Mouse (Mus musculus) NIH3T3 (cell line): ENCODE results near the gene Mfsd5.

Experiments used
- DNase-seq: peaks from one replicate; pipeline ENCODE4 v3.0.0-alpha.2; 2012; ENCODE audit warnings: low read depth

Mfsd5 gene

DNA sequence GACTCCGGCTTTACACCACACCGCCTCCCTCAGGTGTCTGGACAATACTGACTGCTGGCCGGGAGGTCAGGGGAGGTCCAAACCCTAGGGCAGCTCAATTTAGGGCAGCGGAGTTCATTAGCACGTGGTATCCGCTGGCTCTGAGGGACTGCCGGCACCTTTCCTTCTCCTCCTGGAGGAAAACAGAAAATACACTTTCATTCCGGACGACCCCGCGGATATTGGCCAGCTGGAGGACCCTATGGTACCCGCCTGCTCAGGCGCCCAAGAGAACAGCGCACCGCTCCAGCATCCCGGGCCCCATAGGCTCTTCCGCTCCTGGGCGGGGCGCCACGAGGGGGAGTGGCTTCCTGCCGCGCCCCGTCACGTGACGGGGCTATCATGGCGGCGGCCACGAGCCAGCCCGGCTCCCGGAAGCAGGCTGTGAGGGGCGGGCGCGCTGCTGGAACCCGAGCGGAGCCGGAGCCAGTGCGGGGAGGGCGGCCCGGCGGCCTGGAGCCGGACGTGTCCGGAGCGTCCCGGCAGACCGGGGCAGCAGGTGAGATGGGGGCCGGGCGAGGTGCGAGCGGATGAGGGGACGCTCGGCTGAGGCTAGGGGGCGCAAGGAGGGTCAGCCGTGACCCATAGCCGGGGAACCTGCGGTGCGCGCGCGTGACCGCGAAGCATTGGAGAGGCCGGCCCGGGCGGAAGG is at the start of gene Mfsd5:
TSS of gene Mfsd5 (plus strand) at position 363 of the 691 bp plus-strand sequence.
- peak; percentile 98 for DNase-seq

DNA sequence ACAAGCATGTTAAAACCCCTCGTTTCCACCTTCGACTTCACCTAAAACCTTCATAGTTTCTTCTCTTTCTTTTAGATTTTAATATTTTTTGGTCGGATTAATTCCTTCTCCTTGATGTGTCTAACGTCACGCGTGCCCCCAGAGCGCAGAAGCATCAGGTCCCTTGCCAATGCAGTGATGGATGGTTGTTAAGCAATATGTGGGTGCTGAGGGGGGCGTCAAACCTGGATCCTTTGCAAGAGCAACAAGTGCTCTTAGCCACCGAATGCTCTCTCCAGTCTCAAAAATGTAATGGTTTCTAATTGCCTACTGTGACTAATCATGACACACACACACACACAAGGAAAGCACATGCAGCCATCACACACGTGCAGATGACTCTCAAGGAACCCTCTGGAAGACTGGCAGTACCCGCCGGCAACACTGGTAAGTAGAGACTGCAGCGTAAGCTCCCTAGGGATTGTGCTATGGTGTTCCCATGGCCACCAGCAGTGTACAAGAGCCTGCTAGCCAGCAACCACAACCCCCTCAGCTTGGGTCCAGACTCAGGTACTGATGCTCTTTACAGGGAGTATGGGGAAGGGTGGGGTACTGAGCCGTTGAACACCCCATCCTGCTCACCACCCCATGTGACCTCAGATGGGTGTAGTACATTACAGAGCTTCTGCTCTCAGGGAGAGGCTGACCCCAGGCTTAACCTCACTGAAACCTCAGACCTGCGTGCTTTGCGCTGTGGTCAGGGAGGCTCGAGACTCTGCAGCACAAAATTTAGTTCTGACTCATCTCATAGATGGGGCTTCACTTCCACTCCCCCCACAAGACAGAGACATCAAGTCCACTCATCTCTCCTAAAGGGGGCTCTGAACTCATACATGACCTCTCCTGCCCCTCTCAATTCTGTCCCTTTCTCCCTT is 48.6 kb upstream of the Mfsd5 start:
- DNase-seq: peak; percentile 78

- DNase-seq: no peak
These were observed 47.5 kb upstream of the Mfsd5 start, which contains the start of gene Itgb7 for GRCm38 (mm10) chr15:102231748-102232147. Gene Itgb7, minus strand, starts transcription at chr15:102231944.

GRCm38 (mm10) chr15:102232764-102233163 is 46.5 kb upstream of the Mfsd5 start:
- peak; percentile 88 for DNase-seq

- DNase-seq: peak; percentile 31
These were observed 45.4 kb upstream of the Mfsd5 start for GRCm38 (mm10) chr15:102233896-102234295.

DNA sequence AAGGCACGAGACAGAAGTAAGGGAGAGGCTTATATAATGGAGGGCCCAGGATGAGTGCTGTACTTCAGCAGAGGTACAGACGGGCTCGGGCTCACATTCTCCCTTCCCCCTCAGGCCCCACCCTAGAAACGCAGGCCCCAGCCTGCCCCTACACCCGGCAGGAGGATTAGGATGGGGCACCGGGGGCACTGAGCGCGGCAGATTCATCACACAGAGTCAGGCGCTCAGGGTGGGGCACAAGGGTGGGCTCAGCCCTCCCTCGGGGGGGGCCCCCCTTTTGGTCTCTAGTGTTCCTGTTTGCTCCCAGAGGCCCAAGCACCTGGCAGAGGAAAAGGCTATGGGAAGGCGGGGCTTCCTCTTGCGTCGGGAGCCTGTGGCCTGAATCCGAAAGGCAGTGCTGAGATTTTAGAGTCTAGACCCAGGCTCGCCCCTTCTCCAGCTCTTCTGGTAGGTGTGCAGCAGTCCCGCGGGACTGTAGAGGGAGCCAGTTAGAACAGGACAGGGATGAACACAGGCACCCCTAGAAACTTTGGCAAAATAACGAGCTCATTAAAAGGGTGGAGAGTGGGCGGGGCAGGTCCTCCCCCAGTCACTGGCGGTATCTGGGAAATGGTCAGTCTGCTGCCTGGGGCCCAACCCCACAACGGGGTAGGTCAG is 43.8 kb upstream of the Mfsd5 start:
- DNase-seq: no peak

DNA sequence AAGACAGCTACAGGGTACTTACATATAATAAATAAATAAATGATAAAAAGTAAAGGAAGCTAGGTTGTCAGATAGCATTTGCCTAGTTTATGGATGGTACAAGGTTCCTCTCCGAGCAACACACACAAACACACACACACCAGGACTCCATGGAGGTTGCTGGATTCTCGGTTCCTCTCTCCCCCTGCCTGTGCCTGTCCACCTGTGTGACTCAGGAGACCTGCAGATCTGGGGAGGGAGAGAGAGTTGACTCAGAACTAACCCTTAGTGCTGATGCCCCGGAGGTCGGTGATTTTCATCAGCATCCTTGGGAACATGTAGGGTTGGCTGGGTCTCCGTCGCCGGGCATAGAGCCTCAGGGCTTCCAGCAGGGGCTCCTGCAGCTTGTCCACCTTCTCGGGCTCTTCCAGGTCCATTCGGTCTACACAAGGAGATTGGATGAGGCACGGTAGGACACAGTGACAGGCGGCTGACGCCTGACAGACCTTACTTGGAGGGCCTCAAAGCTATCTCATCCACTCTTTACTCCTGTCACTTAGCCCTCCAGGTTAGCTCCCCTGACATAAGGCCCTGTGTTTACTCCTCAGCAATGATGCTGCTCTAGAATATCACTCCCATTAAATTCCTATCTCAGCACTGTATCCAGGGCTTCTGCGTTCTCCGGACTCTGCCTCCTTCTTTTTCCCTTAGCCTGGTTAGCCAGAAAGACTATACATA is 40.6 kb upstream of the Mfsd5 start:
- DNase-seq: no peak

GRCm38 (mm10) chr15:102239260-102239590 is 40.0 kb upstream of the Mfsd5 start:
- peak; percentile 85 for DNase-seq

- no peak for DNase-seq
These were observed 39.4 kb upstream of the Mfsd5 start for GRCm38 (mm10) chr15:102239851-102240250.

GRCm38 (mm10) chr15:102240607-102241006 is 38.6 kb upstream of the Mfsd5 start:
- no peak for DNase-seq

DNA sequence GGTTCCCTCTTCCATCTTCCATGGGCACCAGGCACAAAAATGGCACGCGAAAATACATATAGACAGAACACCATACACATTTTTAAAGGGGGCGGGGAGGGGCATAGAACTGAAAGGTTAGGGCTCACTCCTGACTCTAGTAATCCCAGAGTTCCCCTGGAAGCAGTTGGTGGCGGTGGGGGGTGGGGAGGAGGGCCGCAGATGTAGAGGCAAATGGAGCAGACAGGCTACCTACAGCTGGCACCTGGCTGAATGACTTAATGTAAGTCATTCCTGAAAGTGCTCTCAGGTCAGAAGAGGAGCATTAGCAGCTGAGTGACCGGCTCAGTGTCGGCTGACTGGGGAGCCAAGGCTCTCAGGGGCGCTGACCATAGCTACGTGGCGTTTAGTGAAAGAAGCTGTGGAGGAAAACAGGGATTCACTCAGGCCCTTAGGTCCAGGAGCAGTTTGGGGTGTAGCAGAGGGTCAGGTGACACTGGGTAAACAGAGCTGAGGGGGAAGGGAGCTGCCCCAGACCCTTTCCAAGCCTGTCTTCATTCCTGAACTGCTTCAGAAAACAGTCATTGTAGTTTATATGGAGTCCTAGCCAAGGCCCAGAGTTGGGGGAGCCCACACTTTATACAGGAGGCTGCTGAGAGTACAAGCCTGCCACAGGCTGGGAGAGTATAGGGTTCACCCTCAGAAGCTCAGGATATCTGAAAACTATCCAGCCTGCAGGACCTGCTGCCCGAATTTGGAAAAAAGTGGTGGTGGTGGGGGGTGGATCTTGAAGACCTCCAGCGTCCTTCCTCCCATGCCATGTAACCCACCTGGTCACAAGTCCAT is 36.6 kb upstream of the Mfsd5 start:
- no peak for DNase-seq

GRCm38 (mm10) chr15:102243229-102244190 is 35.7 kb upstream of the Mfsd5 start:
- DNase-seq: peak; percentile 77

- peak; percentile 72 for DNase-seq
These were observed 34.7 kb upstream of the Mfsd5 start for GRCm38 (mm10) chr15:102244306-102245191.

- DNase-seq: peak; percentile 45
These were observed 33.8 kb upstream of the Mfsd5 start for GRCm38 (mm10) chr15:102245461-102245881.

DNA sequence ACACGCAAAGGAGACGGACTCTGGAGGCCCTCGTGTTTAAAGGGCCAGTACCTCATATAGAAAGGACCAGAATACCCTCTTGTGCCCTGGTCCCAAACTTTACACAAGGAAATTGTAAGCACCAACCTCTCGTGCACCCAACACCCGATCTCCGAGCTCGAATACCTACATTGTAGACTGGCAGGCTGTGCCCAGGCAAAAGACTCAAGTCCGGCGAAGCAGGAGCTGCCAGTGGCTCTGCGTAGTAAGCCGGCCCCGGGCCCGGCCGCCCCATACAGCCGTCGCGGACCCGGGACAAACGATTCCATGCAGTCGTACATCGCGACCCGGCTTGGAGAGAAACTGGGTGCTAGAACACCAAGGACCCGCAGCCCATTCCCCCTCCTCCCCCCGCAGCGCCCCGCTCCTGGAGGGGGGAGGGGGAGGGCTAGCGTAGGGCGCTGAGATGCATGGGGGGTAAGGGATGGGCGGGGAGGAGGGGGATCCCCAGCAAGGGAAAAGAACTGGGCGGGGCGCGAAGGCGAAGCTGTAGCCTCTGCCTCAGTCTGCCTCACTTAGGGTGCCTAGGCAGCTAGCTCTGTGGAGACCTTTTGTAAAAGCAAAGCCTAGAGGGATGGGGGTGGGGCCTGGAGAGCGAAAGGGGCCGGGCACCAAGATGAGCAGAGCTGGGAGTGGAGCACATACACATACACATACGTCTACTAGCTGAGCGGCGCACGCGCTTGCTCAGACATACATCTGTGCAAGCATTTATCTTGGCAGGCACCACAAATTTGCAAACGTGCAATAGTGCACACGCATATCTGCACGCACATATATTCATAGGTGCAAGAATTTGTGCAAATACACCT is 33.1 kb upstream of the Mfsd5 start:
- DNase-seq: peak; percentile 94

DNA sequence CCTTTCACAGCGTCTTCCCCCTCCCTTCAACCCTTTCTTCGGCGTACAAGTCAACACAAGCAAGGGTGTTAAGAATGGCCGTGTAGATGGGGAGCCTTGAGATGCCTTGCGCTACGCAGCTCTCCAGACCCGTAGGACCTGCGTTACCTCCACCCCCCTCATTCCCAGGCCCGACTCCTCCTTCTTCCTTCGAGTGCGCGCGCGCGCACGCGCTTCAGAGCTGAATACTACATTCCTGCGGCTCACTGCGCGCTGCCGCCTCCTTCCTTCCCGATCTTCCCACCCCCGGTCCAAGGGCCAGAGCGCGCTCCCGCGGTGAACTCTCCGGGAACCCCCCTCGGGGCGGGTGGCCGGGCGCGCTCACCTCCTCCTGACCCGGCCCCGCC is 32.4 kb upstream of the Mfsd5 start:
- DNase-seq: peak; percentile 99

GRCm38 (mm10) chr15:102247252-102248130 is 31.8 kb upstream of the Mfsd5 start:
- DNase-seq: peak; percentile 80
